Mouse (Mus musculus): Measurements from ENCODE around the gene Cpsf4l.

Gene Cpsf4l

DNA sequence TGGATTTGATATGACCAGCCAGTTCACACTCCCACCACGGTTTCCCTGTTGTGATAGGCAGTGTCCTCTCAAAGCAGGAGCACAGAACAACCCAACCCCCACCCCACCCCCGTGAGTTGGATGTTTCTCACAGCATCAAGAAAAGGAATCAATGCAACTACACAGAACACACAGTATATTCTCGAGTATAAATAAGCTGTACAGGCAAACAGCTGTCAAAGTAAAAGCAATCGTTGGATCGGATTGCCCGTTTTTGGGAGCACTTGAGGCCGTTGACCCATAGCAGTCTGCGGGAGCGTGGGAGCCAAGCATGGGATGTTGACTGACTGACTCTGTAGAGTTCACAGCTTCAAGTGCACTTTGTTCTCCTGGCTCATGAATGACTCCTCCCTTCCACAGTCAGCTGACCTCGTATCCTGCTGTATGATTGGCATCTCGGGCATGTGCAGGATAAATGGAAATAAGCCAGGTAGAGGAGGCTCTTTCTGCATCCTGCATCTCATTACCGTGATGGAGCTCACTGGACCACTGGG, 11.7 kb downstream of the Cpsf4l start:
- peak; percentile 34 for DNase-seq

DNA sequence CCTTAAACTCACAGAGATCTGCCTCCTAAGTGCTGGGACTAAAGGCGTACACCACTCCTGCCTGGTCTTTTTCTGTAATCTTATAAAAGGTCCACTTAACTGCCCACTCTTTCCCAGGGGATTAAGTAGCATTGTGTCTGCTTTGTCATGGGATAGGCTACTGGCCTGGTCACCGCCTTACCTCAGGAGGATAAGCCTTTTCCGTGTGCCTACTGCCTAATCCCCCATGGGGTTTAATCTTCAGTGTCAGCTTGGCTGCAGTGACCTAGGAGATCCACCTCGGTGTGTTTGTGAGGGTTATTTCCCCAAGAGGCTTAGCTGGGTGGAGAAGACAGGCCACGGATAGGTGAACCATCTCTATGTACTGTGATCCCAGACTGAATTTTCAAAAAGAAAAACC, 12.2 kb downstream of the Cpsf4l start:
- no peak for DNase-seq

DNA sequence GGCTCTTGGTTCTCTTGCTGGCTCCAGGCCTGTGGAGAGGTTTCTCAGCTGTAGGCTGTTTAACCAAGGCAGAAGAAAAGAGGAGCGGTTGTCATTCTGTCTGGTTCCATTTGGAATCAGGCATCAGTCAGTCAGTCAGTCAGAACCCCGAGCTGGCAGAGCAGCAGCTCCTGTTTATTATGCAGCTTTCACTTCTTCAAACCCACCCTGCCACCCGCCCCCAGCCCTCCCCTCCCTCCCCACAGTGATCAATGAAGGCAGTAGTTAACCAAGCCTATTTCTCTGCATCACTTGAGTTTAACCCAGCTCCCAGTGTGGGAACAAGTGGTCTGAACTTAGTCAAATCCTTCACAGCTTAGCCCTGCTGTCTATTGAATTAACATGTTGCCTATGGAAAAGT, 18.0 kb downstream of the Cpsf4l start:
- DNase-seq: no peak

DNA sequence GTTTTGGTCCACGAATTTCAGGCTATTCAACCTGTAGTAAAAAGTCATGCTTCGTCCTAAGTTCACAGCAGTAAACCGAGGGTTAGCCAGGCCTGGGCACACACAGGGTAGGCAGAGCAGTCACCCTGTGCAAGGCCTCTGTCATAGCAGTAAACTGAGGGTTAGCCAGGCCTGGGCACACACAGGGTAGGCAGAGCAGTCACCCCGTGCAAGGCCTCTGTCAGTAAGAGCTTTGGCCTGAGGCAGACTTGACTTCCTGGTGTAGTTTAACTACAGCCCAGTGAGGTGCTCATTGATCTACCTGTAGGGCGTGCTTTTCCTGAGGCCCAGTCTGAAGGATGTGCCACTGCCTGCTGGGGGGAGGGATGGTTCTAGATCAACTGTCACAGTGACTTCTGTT, 18.5 kb downstream of the Cpsf4l start:
- no peak for DNase-seq

DNA sequence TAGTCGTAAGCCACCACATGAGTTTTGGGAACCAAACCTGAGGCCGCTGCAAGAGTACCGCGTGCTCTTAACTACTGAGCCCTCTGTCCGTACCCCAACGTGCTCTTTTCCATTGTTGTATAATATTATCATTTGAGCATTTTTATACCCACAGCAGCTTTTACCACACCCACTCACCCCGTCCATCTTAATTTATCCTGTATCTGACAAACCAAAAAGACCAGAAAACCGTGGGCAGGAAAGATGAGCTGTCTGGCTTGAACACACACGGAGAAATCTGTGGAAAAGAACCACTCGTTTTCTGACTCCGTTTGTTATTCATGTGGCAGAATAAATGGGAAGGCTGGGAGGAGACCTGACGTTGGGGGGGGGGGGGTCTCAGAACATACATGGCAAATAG, 19.3 kb downstream of the Cpsf4l start:
- no peak for DNase-seq

DNA sequence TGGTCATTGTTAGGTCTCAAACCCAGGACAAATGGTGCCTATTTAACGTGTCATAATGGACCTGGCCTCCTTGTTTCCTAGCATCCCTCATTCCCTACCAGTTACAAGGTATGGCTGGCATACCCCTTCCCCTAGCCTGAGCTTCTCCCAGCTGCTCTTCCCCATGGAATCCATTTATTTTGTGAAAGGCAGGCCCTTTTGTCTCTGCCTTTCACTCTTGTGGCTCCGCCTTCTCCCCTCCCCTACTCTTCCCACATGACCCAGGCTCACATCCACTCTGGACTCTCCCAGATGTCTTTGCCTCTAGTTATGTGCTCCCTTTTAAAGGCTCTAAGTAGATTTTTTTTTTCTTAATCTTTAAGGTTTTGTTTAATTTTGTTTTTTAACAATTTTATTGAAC, 22.8 kb downstream of the Cpsf4l start:
- no peak for DNase-seq

DNA sequence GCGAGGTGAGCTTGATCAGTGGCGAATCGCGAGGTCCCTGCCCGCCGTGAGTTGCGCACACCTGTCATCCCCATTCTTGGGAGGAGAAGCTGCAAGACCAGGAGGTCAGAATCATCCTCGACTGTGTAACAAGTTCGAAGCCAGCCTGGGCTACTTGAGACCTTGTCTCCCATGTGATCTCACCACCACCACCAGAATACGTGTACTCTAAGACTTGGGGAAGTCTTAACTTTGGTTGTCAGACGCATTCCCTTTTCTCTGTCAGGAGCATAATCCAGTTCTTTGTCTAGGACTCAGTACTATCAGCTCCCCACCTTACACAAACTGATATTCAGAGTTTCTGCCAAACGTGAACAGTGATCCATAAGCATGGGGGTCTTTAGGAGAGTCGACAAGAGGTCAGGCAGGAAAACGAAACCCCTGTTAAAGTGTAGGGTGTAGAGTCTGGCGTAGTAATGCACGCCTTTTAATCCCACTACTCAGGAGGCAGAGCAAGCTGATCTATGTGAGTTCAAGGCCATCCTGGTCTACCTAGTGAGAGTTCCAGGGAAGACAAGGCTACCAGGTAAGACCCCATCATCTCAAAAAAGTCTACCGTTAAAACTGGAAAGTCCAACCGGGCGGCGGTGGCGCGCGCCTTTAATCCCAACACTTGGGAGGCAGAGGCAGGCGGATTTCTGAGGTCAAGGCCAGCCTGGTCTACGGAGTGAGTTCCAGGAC, 24.9 kb downstream of the Cpsf4l start:
- DNase-seq: no peak

DNA sequence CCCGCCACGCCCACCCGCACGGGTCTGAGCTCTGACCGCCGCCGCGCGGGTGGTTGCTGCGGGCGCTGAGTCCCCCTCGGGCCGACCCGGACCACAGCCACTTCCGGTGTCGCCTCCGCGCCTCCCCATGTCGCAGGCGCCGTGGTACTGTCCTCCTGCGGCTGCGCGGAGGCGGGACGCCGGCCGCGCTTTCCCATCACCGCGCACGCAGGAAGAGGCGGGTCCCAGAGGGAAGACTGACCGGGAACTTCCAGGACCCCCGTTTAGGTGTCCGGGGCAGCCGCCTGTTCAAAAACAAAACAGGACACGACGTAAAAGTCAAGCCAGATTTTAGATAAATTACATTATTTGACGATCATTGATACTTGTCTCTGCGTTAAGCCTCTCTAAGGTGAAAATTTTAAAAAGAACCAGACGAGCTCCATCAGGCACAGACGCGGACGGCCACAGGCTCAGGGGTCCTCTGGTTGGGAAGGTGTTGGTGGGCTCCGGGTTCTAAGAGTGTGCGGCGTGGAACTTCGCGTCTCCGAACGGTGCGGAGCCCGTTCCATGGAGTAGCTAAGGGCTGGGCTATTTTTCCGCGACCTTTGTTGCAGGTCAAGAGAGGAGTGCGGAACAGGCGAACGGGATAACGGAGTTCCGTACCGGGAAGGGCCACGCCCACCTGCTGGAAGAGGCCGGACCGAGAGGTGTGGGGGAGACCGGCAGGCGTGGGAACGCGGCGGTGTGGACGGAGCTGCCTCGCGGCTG, 25.7 kb downstream of the Cpsf4l start, which contains the start of the genes Fam104a and D11Wsu47e:
Gene Fam104a (minus strand): TSS at position 199 of the 750 bp plus-strand sequence.
Gene D11Wsu47e (plus strand): TSS at position 456 of the 750 bp plus-strand sequence.
- DNase-seq: peak; percentile 96

DNA sequence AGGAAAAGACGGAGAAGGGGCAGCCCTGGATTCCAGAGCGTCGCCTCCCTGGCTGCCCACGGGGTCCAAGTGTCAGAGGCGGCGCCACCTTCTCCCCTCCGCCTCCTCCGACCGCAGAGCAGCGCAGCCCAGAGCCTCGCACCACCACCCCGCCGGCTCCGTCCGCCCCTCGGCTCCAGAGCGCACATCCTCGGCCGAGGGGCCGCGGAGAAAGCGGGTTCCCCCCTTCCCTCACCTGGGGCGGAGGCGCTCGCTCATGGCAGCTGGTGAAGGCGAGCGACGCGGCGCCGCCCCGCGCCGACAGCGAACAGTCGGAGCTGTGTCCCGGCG, 26.2 kb downstream of the Cpsf4l start:
- no peak for DNase-seq

DNA sequence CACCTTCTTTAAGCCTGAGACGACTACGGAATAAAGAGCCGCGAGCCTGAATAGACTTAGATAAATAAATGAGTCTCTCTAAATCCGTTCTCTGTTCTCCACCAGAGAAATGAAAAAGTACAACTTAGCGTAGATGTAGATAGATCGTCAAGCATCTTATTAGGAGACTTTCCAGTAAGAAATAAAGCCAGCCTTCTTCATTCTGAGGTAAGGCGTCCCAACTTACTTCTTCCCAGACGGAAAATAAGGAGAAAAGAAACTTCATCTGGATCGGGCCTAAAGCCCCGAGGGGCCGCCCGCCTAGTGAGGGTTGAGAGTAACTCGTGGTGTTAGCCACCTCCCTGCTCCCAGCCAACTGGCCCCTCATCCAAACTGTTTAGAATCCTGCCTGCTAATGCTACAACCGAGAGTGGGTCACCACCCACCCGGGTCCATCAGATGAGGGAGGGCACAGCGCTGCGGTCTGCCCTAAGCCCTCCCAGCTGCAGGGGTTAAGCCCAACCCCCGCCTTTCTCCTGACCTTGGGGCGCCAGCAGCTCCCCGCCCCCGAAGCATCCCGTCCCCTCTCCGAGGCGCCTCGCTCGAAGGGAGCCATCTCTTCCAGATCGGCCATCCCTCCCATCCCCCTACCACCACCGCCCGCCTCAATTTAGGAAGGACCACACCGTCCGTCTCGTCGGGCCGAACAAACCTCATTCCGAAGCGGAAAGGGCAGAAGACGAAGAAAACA, 26.8 kb downstream of the Cpsf4l start:
- DNase-seq: peak; percentile 52

DNA sequence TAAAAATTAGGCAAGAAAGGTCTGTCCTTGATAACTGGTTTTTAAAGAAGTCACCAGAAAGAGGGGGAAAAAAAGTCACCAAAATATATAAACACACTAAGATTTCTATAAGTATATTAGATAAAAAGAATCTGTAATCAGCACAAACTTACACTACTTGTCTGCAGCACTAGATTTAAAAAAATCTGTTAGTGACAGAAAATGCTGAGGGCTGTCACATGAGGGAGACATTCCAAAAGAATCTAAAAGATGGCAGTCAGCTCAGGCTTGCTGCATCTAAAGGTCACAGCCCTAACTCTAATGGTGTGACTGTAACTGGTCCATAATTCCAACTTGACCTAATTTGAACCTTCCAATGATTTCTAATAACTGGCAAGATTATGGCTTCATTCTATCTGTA, 27.8 kb downstream of the Cpsf4l start:
- no peak for DNase-seq

DNA sequence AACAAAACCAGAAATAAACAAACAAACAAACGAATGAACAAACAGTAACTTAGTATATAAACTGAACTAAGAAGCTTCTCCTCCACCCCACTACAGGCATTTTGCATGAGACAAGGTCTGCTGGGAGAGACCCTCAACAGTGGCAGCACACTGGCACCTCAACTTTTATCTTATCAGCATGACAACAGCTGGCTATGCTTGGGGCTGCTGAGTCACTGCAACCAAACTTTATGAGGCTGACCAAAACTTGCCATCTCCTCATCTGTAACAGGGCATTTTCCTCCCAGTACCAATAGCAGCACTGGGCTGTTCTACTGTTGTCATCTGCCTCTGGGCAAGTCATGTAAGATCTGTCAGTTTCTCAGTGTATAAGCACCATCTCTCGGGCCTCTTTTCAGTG, 28.9 kb downstream of the Cpsf4l start:
- DNase-seq: no peak

DNA sequence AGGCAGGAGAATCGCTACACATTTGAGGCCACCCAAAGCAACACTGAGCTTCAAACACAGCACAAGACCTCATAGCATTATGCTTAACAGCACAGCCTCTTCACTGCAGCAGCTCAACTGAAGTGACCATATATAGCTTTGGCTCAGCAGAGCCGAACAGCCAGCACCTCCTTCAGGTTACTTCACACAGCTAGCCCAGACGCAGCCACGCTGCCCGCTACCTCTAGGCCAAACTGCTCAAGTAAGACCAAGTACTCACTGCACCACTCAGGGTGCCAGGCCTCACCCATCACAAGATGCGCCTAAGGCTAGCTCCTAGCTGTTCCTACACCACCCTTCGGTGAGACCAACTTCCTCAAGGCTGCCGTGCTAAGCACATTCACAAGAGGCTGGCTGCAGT, 31.4 kb downstream of the Cpsf4l start:
- no peak for DNase-seq

DNA sequence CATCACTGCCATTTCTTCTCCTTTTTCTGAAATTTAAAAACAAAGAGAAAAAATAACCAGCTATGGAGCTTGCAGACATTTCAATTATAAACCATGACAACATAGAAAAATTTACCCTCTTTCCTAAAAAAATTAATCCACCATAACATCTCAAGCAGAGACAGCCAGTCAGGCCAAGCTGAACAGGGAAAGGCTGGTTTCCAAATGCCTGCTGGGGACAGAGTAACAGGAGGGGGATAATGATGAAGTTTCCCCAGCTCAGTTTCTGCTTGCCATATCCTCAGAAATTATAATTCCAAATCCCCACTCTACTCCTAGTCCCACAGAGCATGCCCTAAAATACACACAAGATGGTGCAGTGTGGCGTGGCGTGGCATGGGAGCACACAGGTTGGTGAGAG, 32.4 kb downstream of the Cpsf4l start:
- DNase-seq: no peak

DNA sequence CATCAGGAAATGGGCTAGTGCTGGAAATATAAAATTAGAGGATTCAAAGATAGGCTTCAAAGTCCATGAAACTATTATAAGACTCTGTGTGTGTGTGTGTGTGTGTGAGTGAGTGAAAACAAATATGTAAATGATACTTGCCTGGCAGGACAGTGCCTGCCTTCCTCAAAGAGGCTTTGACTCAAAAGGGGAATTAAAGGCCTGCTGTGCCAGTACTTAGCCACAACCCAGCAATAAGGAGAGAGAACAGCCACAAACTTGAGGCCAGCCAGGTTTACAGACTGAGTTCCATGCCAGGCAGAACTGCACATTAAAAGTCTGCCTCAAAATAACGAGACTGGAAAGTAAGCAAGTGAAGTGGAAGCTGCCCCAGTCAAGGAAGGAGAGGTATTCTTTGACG, 33.0 kb downstream of the Cpsf4l start:
- no peak for DNase-seq

DNA sequence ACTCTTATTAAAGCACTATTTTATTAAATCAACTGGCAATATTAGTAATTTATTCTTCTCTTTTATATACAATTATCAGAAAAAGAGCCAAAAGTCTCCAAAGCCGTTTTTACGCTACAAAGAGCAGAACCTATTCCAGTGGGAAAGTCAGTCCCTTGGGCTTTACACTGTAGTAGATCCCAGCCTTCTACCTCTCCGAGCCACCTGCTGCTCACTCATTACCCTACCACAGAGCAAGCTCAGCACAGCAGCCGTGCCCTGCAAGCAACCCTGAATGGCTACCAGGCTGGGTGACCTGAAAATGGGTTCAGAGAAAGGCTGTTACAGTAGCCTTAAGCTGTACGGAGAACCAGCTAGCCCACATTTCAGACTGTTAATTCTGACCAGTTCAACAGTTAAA, 35.2 kb downstream of the Cpsf4l start:
- DNase-seq: no peak

DNA sequence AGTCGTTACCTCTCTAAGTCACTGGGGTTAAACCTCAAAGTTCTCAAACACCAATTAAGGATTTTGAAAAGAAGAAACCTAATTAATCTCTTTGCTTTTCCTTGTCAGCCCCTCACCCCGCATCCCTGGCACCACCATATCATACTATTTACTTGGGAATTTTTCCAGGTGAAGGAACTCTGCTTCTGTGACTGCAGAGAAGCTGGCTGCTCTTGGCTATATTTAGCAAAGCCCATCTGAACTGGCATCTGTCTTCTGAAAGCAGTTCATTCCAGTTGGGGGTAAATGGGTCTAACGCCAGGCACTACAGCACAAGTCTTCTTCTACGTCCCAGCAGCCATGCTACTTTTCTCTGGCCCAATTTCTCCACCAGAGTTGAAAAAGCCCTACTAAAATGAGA, 36.2 kb downstream of the Cpsf4l start:
- DNase-seq: no peak

DNA sequence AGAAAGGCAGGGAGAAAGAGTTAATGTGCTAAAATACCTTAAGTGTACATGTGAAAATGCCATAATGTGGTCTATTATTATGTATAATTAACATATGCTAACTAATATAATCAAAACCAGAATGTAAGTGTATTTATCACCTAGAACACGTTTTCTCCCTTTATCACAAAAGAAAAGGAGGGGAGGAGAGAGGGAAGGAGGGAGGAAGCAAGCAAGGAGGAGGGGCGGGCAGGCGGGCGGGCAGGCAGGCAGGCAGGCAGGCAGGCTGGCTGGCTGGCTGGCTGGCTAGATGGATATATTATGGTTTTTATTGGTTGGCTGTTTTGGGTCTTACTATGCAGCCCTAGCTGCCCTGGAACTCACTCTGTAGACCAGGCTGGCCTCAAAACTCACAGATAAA, 40.1 kb downstream of the Cpsf4l start:
- no peak for DNase-seq

DNA sequence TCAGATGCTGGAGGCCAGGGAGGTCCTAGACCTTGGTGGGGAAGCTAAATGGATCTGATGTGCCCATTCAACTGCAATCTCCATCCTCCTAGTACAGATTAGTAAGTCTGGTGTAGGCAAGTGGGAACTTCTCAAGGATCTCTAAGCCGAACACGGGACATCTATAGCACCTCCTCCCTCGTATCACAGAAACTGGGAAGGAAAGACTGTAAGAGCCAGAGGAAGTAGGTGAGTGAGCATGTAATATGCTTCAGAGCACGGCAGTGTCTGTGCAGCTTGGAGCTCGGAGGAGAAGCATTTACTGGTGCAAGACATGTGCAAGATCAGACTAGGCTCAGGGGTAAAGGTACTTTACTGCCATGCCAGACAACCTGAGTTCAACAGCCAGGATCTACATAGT, 41.0 kb downstream of the Cpsf4l start:
- no peak for DNase-seq

DNA sequence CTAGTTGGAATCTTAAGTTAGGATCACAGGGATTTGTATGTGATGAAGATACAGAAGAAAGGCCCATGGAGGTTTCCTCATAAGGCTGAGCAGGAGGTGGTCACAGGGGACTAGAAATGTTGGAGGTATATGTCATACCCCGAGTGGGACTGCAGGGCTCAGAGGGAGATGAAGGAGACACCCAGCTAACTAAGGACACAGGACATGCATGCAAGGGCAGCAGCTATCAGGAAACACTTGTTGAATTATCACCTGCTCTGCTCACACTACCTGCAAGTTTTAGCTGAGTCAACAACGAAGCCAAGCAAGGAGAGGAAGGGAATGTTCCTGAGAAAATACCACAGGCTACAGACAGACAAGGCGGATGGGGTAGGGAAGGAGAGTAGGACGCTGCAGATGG, 42.1 kb downstream of the Cpsf4l start:
- DNase-seq: no peak

DNA sequence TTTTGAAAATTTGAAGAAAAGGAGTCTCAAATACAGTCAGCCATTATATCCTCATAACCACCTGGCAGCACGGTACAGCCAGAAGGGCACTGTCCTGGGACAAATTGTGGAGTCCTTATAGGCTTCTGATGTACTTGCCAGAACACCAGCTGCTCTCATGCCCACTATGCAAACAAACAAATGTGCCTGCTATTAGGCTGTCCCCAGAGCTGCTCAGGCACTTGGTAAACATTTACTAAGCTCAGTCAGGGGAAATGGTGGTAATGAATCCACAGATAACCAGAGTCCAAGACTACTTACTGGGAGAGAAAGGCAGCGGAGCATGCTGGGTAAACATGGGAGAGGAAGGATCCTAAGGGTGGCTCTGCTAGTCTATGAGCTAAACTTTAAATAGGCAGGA, 42.7 kb downstream of the Cpsf4l start:
- no peak for DNase-seq

DNA sequence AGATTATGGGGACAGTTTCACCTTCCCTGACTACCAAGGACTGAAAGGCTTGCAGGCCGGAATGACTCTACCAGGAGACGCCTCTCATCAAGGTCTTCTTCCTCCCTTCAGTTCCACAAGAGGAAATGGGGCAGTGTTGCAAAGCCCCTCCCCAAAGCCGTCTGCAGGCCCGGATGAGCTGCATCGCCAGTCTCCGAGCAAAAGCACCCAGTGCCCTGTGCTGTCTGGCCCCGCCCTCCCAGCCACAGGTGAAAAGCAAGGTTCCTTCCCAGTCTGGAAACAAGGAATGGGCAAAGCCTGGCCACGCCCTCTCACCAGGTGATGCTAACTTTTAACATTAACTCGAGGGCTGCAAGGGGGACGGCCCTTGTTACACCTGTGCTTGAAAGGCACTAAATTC, 43.2 kb downstream of the Cpsf4l start:
- DNase-seq: no peak

DNA sequence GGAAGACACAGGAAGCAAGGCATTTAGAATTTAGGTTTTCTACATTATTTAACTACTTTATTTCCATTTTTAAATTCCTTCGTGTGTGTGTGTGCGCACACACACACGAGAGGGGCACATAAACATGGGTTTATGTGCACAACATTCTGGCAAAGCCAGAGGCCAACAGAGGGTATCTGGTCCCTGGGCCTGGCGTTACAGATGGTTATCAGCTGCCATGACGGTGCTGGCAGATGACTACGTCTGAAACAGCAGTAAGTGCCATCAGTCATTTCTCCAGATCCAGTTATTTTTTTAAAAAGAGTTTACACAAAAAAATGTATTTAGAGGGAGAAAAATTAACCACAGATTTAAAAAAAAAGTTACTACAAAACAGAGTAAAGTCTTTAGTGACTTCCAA, 43.6 kb downstream of the Cpsf4l start:
- DNase-seq: no peak

DNA sequence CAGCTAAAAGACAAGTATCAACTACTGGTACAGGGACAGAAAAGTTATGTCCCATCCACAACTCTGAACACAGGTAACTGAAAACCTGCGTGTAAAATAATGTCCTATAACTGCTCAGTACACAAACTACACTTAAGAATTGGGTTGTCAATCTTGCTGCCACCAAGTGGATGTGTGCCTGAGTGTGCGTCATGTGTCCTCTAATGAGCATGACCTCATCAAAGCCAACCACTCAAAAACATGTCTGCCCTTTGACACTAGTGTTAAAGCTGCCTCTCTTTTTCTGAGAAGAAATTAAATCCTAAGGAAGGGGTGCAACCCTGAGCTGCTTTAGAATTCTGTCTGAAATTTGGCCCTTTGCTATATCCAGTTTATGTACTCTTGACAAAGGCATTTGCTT, 45.5 kb downstream of the Cpsf4l start:
- no peak for DNase-seq
